ENCODE assay signal across 8 mouse cellular contexts in the genomic region with DNA sequence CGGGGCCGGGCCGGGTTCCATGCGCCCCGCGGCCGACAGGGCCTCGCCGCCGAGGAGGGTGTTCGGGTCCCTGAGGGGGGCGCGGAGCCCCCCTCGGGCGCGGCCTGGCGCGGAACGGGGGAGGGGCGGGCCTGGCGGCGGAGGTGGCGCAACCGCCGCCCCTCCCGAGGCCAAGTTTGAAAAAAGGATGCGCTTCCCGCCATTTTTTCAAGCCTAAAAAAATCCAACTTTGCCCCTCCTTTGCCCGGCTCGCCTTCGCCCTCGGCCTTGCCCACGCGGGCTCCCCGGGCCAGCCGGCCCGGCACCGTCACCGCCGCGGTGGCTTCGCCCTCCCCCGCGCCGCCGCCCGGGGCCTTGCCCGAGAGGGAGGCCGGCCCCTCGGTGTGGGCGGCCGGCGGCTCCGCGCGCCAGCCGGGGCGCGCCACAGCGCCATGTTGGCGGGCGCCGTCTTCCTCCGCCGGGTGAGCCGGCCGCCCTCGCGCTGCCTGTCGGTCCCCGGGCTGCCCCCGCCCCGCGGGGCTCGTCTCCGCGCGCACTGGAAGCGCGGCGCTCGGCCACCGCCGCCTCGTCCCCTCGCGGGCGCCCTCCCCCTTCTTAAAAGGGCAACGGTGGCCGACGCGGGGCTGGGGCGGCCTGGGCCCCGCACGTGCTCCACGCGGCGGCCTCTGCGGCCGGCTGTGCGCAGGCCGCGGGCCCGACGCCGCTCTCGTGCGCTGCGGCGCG. TPM values are rescaled to one million over a fixed set of nuclear protein-coding genes. Genes with fewer than 3 reads are reported as not detected.
A peak's percentile ranks its signal among the peaks of the same experiment; 100 is the strongest.
DNase-seq lines count a peak whose midpoint lies in the region; ATAC-seq and TF ChIP-seq lines count a peak whose summit lies in the region.

No protein-coding gene starts in this region.

- H3K36me3 ChIP-seq in hindbrain, postnatal 0 days (ENCODE audit: insufficient read depth, low read length), result no peaks in the 10 kb centered on the region

- under 1% methylated on average over 84 of the region's 111 CpGs for WGBS in hindbrain, postnatal 0 days

- ATAC-seq in hindbrain, postnatal 0 days, result peak; percentile 75
- ATAC-seq in megakaryocyte, adult 5-6 weeks (ENCODE audit: poor library complexity, severe bottlenecking), result peak; percentile 10; the same call in 1 of the 2 replicates

- H3K4me2 ChIP-seq in hindbrain, postnatal 0 days (ENCODE audit: low read depth, low read length), result peak overlapping the region; percentile 70

- H3K27me3 ChIP-seq in hindbrain, postnatal 0 days (ENCODE audit: insufficient read depth, low read length), result no peaks in the 10 kb centered on the region

- H3K9ac ChIP-seq in hindbrain, postnatal 0 days (replicated peaks; ENCODE audit: low read length), result peak overlapping the region; percentile 93

- no peak for TF ChIP-seq CTCF in hindbrain, postnatal 0 days (IDR thresholded peaks at IDR 0.05; ENCODE audit: low read depth)

- peak; percentile 55 for DNase-seq in R1 (ENCODE audit: low read depth, low spot score)
- DNase-seq in cerebellum, postnatal 25 days, result peak; percentile 82 to 88
- peak; percentile 45 to 74 for DNase-seq in gastrocnemius, adult 8-10 months (ENCODE audit: low spot score in 2 of 2)
- peak; percentile 91 for DNase-seq in hindbrain, postnatal 0 days (ENCODE audit: low spot score)
- peak; percentile 42 to 69 for DNase-seq in left cerebral cortex, adult 8-10 months (ENCODE audit: low spot score in 2 of 2)
- DNase-seq in right cerebral cortex, postnatal 10 days (ENCODE audit: low spot score in 2 of 2), result peak; percentile 78
- DNase-seq in urinary bladder, postnatal 10 days (ENCODE audit: low spot score), result peak; percentile 14

- peak overlapping the region; percentile 88 for H3K4me3 ChIP-seq in hindbrain, postnatal 0 days (ENCODE audit: low read length)

- no peaks in the 10 kb centered on the region for H3K9me3 ChIP-seq in hindbrain, postnatal 0 days (ENCODE audit: low read length)

- H3K4me1 ChIP-seq in hindbrain, postnatal 0 days (ENCODE audit: insufficient read depth, low read length), result peaks cover 14% of the 10 kb centered on the region

- H3K27ac ChIP-seq in hindbrain, postnatal 0 days, result peak overlapping the region; percentile 96

RNA-seq across cellular contexts. Expression of gene Anp32b, which starts 1.2 kb away (rescaled TPM):
- total RNA-seq in gastrocnemius, adult 8-10 months (2022), result 10 to 100 TPM; 64.6 to 80.2 (median 70.7) TPM
- total RNA-seq in hindbrain, postnatal 0 days (2014; rRNA removed), result 0.40 and 2.3 TPM in 2 replicates
- polyA plus RNA-seq in hindbrain, postnatal 0 days (2015; fragmentation: Nextera tagmentation; extraction: Ambion mirVana), result 68.7 and 78.9 TPM in 2 replicates
- 10 to 100 TPM; 51.0 to 60.2 (median 55.9) TPM for total RNA-seq in left cerebral cortex, adult 8-10 months (2022)
- total RNA-seq in megakaryocyte, adult 5-6 weeks (2015), result 496 and 542 TPM in 2 replicates
- total RNA-seq in megakaryocyte, adult 5-6 weeks (2017), result 105 and 108 TPM in 2 replicates

RNA-seq across cellular contexts. Expression of gene Nans, which starts 37.1 kb away (rescaled TPM):
- total RNA-seq in gastrocnemius, adult 8-10 months (2022), result 10 to 100 TPM; 15.3 to 19.1 (median 16.8) TPM
- 80.2 and 85.9 TPM in 2 replicates for total RNA-seq in hindbrain, postnatal 0 days (2014; rRNA removed)
- 57.6 and 60.4 TPM in 2 replicates for polyA plus RNA-seq in hindbrain, postnatal 0 days (2015; fragmentation: Nextera tagmentation; extraction: Ambion mirVana)
- 10 to 100 TPM; 13.1 to 19.7 (median 17.0) TPM for total RNA-seq in left cerebral cortex, adult 8-10 months (2022)
- total RNA-seq in megakaryocyte, adult 5-6 weeks (2015), result 39.9 and 45.3 TPM in 2 replicates
- total RNA-seq in megakaryocyte, adult 5-6 weeks (2017), result 52.9 and 53.9 TPM in 2 replicates

RNA-seq across cellular contexts. Expression of gene Hemgn, which starts 38.6 kb away (rescaled TPM):
- not detected for total RNA-seq in gastrocnemius, adult 8-10 months (2022)
- total RNA-seq in hindbrain, postnatal 0 days (2014; rRNA removed), result not detected in 2 replicates
- polyA plus RNA-seq in hindbrain, postnatal 0 days (2015; fragmentation: Nextera tagmentation; extraction: Ambion mirVana), result not detected in 2 replicates
- not detected for total RNA-seq in left cerebral cortex, adult 8-10 months (2022)
- total RNA-seq in megakaryocyte, adult 5-6 weeks (2015), result 4.8 and 12.0 TPM in 2 replicates
- total RNA-seq in megakaryocyte, adult 5-6 weeks (2017), result 5.8 and 11.8 TPM in 2 replicates

Comparison
In these comparisons a context has a peak if more than half of its experiments do, and no peak if none do; other contexts are left out.
1. Peak in every context shown above with its lines: DNase-seq, ATAC-seq, H3K4me3 ChIP-seq and H3K27ac ChIP-seq.
2. DNase-seq: peak in every context shown above with its lines; median percentile 91 in hindbrain, postnatal 0 days; 85 in cerebellum, postnatal 25 days; 78 in right cerebral cortex, postnatal 10 days; 60 in gastrocnemius, adult 8-10 months; 56 in left cerebral cortex, adult 8-10 months; 55 in R1; 14 in urinary bladder, postnatal 10 days.
3. RNA of gene Anp32b, which starts 1.2 kb away (total RNA-seq): 105 to 542 TPM in megakaryocyte, adult 5-6 weeks, 64.6 to 80.2 TPM in gastrocnemius, adult 8-10 months and 51.0 to 60.2 TPM in left cerebral cortex, adult 8-10 months; 0.40 to 2.3 TPM in hindbrain, postnatal 0 days; every median in the first group is over 10 times any median in the second.